Mouse (Mus musculus) left cerebral cortex, postnatal 4 days (tissue): Measurements from ENCODE around the gene Ugt2b34. TPM values are rescaled to one million over a fixed set of nuclear protein-coding genes. Genes with fewer than 3 reads are reported as not detected.

Experiments
- total RNA-seq, 2 experiments: library from RNA; stranded (reverse); gene quantifications; 2 replicates each; pipeline ENCODE4 v1.2.3; 2021

The Ugt2b34 gene
- total RNA-seq, 2 experiments from 2014 or later = not detected

Other genes starting within 250 kb of the Ugt2b34 start
- not detected for gene Tmprss11b, start 230.6 kb downstream of the Ugt2b34 start, total RNA-seq
- gene Tmprss11e, start 161.1 kb downstream of the Ugt2b34 start, total RNA-seq = not detected
- 10 to 100 TPM; 57.9 to 59.5 TPM for gene Ythdc1, start 102.7 kb downstream of the Ugt2b34 start, total RNA-seq
- gene Ugt2b1, start 19.6 kb upstream of the Ugt2b34 start, total RNA-seq = not detected
- not detected for gene Ugt2b35, start 93.9 kb upstream of the Ugt2b34 start, total RNA-seq
- gene Ugt2b36, start 185.6 kb upstream of the Ugt2b34 start, total RNA-seq = not detected
- not detected for gene Ugt2b5, start 233.4 kb upstream of the Ugt2b34 start, total RNA-seq